Mouse (Mus musculus) brain, embryonic 14.5 days (tissue): ENCODE measurements around the gene Tmed6.

Experiments used
- CTCF ChIP-seq: fragments of 200-500 bp; IDR thresholded peaks from 2 replicates; pipeline ENCODE4 v1.5.1; 2012; ENCODE audit warnings: inconsistent platforms, mild to moderate bottlenecking, moderate library complexity, borderline replicate concordance; ENCODE audit not compliant: insufficient read depth, insufficient read length; ENCODE audit errors: extremely low read depth
- POLR2A ChIP-seq: fragments of 200-500 bp; IDR thresholded peaks from 2 replicates; pipeline ENCODE4 v1.6.1; 2012; ENCODE audit warnings: mild to moderate bottlenecking, inconsistent platforms, borderline replicate concordance; ENCODE audit not compliant: poor library complexity, insufficient read depth, insufficient read length, severe bottlenecking; ENCODE audit errors: extremely low read depth

DNA sequence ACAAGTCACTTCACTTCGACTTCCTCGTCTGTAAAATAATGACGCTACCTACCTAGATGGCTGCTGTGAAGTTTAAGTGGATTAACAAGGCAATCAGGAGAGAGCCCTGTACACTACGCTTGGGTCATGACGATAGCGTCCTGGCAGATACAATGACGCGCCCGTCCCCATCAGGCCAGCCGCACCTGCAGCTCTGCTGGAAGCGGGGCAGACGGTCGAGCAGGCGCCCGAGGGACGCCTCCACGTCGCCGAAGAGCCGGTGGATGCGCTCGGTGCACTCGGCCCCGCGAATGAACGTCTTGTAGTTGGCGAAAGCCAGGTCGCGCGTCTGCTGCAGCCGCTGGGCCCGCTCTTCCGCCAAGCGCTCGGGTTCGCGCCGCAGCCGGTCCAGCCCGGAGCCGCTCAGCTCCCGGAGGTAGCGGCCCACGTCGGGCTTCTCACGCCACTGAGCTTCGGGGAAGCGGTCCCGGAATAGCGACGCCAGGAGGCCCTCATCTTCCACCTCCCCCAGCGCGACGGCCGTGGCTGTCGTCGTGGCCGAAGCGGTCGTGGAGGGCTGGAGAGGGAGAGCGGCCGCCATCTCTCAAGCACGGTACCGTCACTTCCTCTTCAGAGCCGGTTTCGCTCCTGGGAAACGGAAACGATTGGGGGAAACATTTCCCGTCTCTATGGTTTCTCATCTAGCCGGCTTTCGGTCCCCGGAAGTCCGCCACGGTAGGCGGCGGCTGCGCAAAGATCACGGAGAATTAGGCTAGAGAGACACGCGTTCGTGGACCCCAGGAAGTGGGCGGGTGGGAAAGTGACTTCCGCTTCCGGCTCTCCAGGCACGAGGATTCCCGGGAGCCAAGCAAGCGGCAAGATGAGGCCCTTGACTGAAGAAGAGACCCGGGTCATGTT lies 9.1 kb downstream of the Tmed6 start, which contains the start of the genes Cog8 and Nip7:
- no peak for TF ChIP-seq CTCF
- TF ChIP-seq POLR2A: peak; percentile 55; the same call in 1 of the 2 replicates
